Mouse (Mus musculus) kidney, postnatal 14 days (tissue): Measurements from ENCODE around the gene Gprasp1.
"Not testable (repeated sequence)": the region's sequence is repeated elsewhere in the genome, so short reads cannot be mapped to it uniquely, and the experiment has no call there.

Experiments used
- DNase-seq: peaks from one replicate; pipeline ENCODE4 v3.0.0; 2022; ENCODE audit warnings: mixed read lengths

Gprasp1 gene

GRCm38 (mm10) chrX:135742304-135743055, at the start of gene Gprasp1, which contains the start of gene Armcx5:
Gene Gprasp1 (plus strand): TSS chrX:135742733.
Gene Armcx5 (plus strand): TSS chrX:135742733.
- peak; percentile 91 for DNase-seq

GRCm38 (mm10) chrX:135693633-135694032, 48.9 kb upstream of the Gprasp1 start, which contains the start of gene Tcp11x2:
Gene Tcp11x2 (minus strand): TSS chrX:135693790.
- DNase-seq, result no peak

- DNase-seq, result no peak
Measured at GRCm38 (mm10) chrX:135703111-135703510, 39.4 kb upstream of the Gprasp1 start.

GRCm38 (mm10) chrX:135704349-135704748, 38.2 kb upstream of the Gprasp1 start:
- DNase-seq, result no peak

- no peak for DNase-seq
Measured at GRCm38 (mm10) chrX:135712845-135713244, 29.7 kb upstream of the Gprasp1 start.

- no peak for DNase-seq
Measured at GRCm38 (mm10) chrX:135725161-135725560, 17.4 kb upstream of the Gprasp1 start, which contains the start of gene Tmsb15a. Gene Tmsb15a (minus strand): TSS chrX:135725261.

DNA sequence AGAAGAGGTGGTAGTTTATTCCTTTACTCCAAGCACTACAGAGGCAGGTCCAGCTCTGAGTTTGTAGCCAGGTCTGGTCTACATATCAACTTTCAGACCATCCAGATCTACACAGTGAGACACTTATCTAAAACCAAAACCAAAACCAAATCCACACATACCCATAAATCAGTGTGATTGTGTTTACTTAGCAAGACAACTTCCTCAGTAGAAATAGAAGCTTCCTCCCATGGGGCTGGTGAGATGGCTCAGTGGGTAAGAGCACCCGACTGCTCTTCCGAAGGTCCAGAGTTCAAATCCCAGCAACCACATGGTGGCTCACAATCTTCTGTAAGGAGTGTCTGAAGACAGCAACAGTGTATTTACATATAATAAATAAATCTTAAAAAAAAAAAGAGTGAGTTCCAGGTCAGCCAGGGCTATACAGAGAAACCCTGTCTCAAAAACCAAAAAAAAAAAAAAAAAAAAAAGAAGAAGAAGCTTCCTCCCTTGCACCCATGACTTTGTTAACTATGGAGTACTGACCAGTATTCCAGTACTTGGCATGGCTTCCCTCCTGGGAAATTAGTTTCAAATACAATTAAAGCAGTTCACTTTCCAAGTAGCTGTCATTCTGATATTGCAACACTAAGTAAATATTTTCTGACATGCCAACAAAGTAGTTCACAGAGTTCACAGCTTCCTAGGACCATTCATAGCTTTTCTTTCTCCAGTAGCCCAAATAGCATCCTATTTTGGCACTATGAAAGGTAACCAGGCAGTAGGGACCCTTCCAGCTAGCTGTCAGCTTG, 3.6 kb upstream of the Gprasp1 start:
- no peak for DNase-seq

DNA sequence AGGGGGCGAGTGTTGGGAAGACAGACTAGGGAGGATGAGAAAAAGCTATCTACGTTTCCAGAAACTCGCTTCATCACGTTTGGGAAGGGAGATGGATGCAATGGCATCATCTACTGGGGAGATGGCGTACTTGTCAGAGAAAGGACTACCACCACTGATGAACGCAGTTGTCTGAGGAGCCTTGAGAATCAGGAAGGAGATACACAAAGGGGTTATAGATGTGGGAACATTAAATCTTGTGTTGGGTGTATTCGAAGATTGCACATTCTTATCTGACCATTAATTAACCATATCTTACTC, 473 bp downstream of the Gprasp1 start:
- DNase-seq, result no peak

DNA sequence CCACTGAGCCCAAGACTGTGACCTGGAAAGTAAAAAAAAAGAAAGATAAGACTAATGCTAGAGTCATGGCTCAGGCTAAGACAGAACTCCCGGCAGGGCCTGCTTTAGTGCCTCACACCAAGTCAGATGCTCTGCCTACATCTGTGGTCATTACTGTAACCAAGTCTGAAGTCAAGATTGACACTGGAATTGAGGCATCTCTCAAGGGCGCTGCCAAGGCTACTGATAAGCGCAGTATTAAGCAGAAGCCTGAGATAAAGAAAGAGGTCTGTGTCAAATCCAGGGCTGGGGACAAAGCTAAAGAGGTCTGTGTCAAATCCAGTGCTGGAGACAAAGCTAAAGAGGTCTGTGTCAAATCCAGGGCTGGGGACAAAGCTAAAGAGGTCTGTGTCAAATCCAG, 2.8 kb downstream of the Gprasp1 start:
- DNase-seq, result not testable (repeated sequence)

GRCm38 (mm10) chrX:135752832-135753231, 10.3 kb downstream of the Gprasp1 start:
- peak; percentile 71 for DNase-seq

DNA sequence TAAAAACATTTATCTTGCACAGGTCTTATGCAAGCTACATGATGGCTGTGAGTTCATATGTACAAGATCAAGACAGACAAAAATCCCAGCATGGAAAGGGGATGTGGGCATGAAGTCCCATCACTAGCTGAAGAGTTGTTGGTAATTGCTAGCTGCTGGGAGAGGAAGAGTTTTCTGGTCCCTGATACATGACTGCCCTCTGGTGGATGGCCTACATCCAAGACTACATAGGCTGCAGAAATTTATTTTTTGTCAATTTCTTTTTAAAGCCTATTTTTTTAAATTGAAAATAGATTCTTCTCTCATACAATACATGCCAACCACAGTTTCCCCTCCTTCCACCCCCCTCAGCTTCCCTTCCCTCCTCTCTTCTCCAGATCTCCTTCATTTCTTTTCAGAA, 19.2 kb downstream of the Gprasp1 start:
- DNase-seq, result peak; percentile 22

GRCm38 (mm10) chrX:135768043-135768548, 25.6 kb downstream of the Gprasp1 start:
- no peak for DNase-seq

DNA sequence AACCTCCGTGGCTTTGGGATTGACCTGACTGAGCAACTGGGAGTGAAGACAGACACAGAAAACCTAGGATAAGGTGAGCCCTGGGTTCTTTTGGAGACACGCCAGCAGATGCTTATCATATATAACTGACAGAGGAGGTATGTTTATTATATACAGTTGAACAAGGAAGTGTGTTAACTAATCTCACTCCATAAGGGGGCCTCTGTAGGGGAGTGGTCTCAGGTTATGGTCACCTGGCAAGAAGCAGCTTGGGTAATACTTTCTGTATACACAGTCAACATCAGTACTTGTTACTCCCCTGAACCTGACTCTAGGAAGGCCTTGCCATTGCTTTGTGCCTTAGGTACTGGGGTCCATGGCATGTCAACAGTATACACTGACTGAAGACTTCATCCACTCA, 26.0 kb downstream of the Gprasp1 start:
- no peak for DNase-seq

GRCm38 (mm10) chrX:135791536-135791935, 49.0 kb downstream of the Gprasp1 start:
- DNase-seq, result no peak

- no peak for DNase-seq
Measured at GRCm38 (mm10) chrX:135792326-135792725, 49.8 kb downstream of the Gprasp1 start.

DNA sequence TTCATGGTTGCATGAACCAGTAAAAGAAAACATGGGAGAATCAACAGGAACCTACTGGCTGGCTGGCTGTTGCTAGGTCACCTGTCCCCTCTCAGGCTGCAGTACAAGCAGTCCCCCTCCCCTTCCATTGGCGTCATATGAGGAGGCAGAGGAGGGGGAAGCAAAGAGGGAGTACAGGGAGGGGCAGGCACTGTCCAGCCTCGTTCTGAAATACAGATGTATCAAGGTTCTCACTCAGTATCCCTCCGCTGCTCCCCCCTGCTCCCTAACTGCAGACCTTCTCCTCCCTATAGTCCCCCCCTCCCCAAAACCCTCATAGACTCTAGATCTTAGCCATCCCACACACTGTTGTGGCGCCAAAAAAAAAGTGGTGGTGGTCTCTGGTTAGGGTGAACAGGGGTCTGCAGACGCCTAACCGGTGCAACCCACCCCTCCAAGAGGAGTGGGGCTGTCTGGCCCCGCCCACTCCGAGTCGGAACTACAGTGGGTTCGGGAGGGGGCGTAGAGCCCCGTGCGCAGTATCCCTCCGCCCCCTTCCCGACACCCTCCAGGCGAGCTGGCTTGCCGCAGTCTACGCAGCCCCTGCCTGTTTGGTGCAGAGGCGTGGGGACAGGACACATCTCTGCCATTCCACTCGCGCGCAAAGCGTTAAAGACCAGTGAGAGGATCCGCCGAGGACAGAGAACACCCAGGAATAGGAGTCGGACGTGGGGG, 53.2 kb downstream of the Gprasp1 start:
- peak; percentile 62 for DNase-seq

DNA sequence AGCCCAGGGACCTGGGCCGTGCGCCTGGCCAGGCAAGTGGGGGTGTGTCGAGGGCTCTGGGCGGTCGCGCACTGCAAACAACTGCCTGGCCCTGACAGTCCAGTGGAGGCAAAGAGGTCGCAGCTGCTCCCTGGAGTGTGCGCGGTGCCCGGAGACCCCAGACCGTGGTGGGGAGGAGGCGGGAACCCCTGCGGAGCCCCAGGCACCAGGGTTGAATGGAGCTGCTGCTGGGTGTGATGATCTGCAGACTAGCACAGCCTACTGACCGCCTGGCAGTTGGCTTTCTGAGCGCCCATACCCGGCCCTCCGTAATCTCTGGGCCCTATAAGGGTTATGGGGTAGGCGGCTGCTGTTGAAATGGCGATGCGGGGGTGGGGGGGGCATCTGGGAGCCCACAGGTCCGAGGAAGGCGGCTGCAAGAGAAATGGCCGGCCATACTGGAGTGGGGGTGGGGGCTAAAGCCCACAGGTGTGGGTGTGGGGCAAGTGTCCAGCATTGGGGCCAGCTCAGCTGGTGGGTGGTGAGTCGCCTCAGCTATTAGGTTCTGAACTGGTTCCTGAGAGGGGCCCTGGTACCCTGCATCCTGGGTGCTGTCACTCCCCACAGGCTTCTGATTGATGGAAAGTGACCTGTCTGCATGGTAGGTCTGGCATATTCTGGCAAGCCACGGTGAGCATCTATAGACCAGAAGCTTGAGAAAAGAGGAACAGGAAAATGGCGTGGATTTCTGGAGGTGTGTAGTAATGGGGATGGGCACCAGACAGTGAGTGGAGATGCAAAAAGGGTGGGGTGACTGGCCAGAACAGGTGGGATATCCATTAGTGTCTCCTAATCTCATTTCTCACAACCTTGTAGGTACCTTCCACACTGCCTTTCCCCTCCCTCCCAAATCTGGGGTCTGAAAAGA, 54.0 kb downstream of the Gprasp1 start:
- not testable (repeated sequence) for DNase-seq

GRCm38 (mm10) chrX:135797212-135797644, 54.7 kb downstream of the Gprasp1 start, which contains the start of gene Bhlhb9:
Gene Bhlhb9 (plus strand): TSS chrX:135797594.
- DNase-seq, result peak; percentile 61

GRCm38 (mm10) chrX:135804149-135804548, 61.6 kb downstream of the Gprasp1 start:
- DNase-seq, result no peak

- DNase-seq, result peak; percentile 44
Measured at GRCm38 (mm10) chrX:135805780-135806179, 63.2 kb downstream of the Gprasp1 start.

GRCm38 (mm10) chrX:135835896-135836295, 93.4 kb downstream of the Gprasp1 start:
- not testable (repeated sequence) for DNase-seq

- no peak for DNase-seq
Measured at GRCm38 (mm10) chrX:135837896-135838295, 95.4 kb downstream of the Gprasp1 start.
